Mouse (Mus musculus) neutrophil, adult 5-6 weeks (primary cell): Measurements from ENCODE around the gene Dis3l2. TPM values are rescaled to one million over a fixed set of nuclear protein-coding genes. Genes with fewer than 3 reads are reported as not detected.

Experiments
- total RNA-seq: library from RNA; stranded (forward); fragments of 200-1000 nt; gene quantifications from 2 replicates; pipeline ENCODE4 v1.2.3, GENCODE M21; 2017

Dis3l2 gene
- total RNA-seq, 1 experiment from 2014 or later, result 15.5 TPM

Other genes starting within 250 kb of the Dis3l2 start
- gene Ptma, start 177.1 kb upstream of the Dis3l2 start, total RNA-seq, result 1,253 and 1,399 TPM in 2 replicates
- 5.1 and 8.0 TPM in 2 replicates for gene Pde6d, start 121.2 kb upstream of the Dis3l2 start, total RNA-seq
- 8.6 and 9.9 TPM in 2 replicates for gene Cops7b, start 120.9 kb upstream of the Dis3l2 start, total RNA-seq
- not detected in 2 replicates for gene Nppc, start 33.2 kb upstream of the Dis3l2 start, total RNA-seq